Mouse (Mus musculus) hematopoietic stem cell, adult 5-6 weeks (primary cell): ENCODE data around the gene Kdm2a. TPM values are rescaled to one million over a fixed set of nuclear protein-coding genes. Genes with fewer than 3 reads are reported as not detected.

Source experiments
- ATAC-seq, 2 experiments: fragments of 125-278 bp in 1 of 2; replicated peaks in 1 of 2; 2 replicates each; pipeline ENCODE4 v1.8.0; 2016 to 2017; ENCODE audit warnings: inconsistent platforms in 2 of 2, mild to moderate bottlenecking in 2 of 2, moderate number of reproducible peaks in 2 of 2, low read depth in 1 of 2, moderate TSS enrichment in 1 of 2; ENCODE audit not compliant: low FRiP score in 2 of 2, poor library complexity in 2 of 2, severe bottlenecking in 2 of 2, insufficient read depth in 1 of 2, low TSS enrichment in 1 of 2
- total RNA-seq: library from RNA; stranded (forward); fragments of 172-1452, 232-1000 nt; gene quantifications from 2 replicates; pipeline ENCODE4 v1.2.3, GENCODE M21; 2017

The Kdm2a gene
- total RNA-seq, 1 experiment from 2014 or later: 95.0 TPM

DNA sequence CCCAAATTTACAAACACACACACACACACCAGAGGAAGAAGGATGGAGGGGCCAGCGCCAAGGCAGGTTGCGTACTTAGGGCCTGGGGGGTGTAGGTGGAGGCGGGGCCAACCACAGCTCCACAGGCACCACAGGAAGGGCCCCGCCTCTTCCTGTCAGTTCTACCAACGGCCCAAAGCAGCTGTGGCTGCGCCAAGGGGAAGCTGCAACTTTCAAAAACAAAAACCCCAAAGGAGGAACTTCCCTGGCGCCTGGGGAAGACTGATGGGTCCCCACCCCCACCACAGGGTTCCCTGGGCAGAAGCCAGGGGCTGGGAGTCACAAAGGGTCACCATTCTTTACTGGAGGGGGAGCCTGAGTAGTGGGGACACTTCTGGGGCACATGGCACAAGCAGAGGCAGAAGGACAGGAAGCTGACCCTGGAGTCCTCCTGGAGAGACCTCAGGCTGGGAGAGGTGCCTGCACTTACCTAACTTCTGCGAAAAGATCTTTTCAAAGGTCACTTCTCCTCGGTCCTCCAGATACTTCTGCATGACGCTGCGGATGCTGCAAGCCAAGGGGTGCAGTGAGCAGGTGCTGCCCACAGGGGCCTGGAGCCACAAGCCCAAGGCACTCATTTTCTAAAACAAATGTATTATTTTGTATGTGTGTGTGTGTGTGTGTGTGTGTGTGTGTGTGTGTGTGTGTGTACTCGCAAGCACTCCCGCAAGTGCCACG, 103.5 kb downstream of the Kdm2a start:
- ATAC-seq: peak; percentile 88 to 91

DNA sequence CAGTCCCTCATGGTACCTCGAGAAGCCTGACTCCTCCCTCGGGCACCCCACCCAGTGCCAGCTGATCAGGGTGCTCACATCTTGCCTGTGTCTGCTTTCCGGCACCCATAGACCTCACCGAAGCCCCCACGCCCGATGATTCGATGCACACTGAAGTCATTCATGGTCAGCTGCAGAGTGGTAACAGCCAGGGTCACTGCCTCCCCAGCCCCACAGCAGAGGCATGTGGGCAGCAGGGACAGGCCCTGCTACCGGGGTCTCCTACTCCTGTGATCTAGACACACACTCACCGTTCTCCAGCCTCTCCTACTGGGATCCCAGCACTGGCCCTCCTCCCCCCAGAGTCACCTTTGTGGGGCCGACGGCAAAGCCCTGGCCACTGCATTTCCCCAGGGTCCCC, 106.9 kb downstream of the Kdm2a start:
- ATAC-seq: no peak

DNA sequence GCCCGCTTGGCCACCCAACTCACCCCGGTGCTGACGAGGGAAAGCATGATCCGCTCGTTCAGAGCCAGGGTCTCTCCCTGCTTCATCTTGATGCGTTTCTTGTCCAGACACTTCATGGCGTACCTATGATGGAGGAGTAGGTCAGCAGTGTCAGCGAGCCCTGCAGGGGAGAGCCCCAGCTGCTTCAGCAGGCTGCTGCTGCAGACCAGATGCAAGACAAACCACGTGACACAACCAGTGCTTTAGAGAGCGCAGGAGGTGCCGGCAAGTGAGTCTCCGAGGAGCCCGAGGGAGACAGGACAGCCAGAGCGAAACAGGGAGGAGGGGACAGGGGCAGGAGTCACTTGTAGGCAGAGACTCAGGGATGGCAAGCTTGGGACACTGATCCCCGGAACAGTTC, 107.3 kb downstream of the Kdm2a start:
- ATAC-seq: no peak

DNA sequence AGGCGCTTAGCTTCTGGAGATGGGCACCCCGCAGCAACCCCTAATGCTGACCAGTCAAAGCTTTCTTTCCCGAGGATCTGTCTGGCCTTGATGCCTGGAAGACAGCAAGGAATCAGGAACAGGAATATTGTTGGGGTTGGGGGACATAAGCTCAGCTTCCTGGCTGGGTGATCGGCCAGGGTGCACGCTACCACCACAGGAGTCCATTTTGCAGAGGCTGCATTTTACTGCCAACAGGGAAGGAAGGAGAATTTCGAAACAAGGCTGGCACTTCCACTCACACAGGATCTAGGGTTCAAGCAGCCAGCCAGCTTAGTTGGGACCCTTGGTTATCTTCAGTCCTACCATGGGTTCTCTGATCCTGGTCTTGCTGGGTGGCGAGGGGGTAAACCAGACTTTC, 114.4 kb downstream of the Kdm2a start:
- no peak for ATAC-seq

DNA sequence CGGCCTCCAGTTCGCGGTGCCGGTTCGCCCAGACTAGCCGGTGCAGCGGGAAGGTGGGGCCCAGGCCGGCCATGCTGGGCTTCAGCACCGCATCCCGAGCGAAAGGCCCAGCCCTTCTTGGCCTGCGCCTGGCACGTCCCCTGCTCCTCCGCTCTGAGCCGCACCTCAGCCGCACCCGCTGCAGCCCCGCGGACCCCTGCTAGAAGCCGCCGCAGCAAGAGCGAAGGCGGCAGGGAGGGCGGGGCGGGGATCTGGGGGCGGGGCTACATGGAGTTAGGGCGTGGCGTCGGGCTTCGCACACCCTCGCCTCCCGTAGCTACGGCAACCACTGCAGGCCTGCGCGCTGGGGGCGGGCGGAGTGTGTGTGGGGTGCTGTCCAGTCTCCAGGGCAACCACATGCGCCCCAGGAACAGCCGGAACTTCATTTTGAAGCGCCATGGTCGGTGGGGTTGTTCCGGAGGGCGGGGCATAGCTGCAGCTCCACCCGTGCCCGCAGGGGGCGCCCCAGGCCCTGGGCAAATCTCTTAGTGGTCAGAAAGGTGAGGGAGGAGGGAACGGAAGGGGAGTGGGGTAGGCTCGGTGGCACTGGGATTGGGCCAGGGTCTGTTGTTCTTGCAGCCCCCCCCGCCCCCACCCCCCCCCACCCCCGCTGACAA, 115.1 kb downstream of the Kdm2a start, which contains the start of gene Ankrd13d:
Gene Ankrd13d (minus strand): TSS at position 240 of the 656 bp plus-strand sequence.
- peak; percentile 92 to 93 for ATAC-seq

DNA sequence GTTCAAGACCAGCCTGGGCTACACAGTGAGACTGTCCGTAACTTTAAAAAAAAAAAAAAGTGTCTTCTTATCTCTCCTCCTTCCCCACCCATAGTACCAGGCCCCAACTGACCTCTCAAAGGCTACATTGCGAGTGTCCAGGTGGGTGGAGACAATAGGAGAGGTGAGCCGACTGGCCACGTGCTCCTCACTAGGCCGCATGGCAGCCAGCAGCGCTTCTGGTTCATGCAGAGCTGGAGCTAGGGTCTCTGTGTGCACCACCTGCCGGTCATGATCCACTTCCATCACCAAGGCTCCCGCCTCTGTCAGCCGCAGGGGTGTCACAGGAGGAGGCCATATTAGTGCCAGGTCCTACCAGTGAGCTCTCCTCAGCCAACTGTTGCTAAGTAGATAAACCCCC, 117.7 kb downstream of the Kdm2a start:
- ATAC-seq: no peak

DNA sequence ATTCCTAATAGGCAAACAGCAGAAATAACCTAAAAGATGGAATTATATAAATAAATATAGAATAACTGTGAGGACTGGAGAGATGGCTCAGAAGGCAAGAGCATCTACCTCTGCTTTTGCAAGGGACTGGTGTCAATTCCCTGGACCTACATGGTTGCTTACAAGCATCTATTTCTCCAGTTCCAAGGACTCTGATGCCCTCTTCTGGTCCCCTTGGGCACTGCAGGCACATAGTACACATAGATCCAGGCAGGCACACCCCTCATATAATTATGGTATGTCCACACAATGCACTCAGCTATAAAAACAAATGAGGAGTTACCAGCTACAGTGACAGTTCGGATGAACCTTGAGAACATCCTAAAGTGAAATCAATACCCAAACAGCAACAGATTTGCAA, 118.6 kb downstream of the Kdm2a start:
- no peak for ATAC-seq

DNA sequence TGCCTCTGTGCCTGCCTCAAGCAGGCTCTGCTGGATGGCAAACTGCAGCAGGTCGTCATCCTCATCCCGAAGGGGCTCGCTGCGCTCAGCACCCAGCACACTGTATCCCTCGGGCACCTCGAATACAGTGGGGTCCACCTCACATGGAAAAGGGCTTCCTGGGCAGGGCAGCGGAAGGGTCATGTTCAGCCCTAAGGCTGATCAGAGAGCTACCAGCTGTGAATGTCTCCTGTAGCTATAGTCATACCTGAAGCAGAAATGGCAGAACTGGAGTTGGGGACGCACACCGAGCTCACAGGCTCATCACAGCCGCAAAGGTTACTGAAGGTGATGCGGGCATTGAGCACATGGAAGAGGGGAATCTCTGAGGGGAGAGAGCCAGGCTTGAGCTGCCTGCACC, 127.1 kb downstream of the Kdm2a start:
- no peak for ATAC-seq

DNA sequence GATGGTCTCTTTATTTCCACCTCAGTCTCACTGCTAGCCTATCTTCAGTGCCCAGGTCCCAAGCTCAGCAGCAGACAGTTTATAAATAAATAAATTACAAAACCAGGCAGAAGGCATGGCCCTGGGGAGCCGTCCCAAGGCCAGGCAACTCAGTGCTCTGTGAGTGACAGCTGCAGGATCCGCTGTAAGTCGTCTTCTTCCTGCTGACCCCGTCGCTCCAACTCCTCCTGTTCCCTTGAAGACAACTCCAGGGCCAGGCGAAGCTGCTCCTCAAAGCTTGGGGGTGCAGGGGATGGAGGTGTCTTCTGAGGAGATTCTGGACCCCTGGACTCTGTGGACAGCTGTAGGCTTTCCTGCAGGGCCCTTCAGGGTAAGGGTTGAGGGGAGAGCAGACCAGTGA, 127.9 kb downstream of the Kdm2a start:
- ATAC-seq: no peak

DNA sequence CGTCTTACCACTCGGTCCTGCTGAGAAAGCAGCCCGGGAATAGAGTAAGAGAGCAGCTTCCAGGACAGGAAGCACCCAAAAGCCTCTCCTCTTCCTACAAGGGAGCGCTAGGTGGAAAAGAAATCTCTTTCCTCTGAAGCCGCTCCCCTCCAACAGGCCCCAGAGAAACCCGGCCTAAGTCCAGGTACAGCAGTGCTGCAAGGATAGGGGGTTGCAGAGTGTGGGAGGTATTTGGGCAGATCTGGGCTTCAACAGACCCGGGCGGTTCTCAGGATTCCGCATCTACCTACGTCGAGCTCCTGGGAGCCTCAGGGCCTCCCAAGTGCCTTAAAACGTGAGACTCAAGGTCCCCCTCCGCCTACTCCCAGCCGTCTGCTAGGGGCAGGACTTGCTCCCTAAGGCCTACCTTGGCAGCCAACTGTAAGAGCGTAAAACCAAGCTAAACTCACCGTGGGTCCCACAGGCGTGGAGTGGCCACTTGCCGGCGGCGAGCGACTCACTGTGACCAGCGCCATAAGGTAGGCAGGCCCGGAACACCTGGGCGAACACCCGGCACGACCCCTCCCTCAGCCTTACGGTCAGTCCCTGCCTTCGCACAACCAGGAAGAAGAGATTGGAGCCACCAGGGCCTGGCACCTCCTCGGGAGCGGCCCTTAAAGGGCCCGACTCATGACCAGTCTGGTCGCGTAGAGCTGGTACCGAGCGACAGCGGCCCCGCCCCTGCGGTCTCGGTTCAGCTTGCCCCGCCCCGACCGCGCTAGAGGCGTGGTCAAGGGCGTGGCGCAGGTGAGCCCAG, 129.3 kb downstream of the Kdm2a start, which contains the start of gene Ssh3:
Gene Ssh3 (minus strand): TSS at position 615 of the 796 bp plus-strand sequence.
- peak; percentile 81 to 83 for ATAC-seq

DNA sequence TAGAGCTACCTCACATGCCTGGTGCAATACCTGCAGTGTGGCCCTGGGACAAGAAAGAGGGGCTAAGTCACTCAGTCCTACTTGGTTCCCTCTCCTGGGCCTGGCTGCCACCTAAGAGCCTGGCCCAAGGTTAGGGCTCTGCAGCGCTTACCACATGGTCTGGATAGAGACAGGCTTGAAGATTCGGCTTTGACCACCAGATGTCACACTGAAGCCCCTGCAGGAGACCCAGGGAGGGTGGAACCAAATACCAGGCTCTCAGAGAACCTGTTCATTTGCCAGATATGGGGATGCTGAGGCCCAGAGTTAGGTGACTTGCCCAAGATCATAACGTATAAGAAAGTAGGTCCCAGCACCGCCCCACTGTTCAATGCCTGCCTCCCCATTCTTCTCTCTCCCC, 132.1 kb downstream of the Kdm2a start:
- ATAC-seq: no peak

Other genes starting within 250 kb of the Kdm2a start
- 66.9 and 109 TPM in 2 replicates for gene Coro1b, start 249.7 kb downstream of the Kdm2a start, total RNA-seq
- gene Ptprcap, start 244.7 kb downstream of the Kdm2a start, total RNA-seq: 229 and 295 TPM in 2 replicates
- 16.2 and 18.8 TPM in 2 replicates for gene Rps6kb2, start 234.9 kb downstream of the Kdm2a start, total RNA-seq
- 11.2 and 16.2 TPM in 2 replicates for gene Carns1, start 222.8 kb downstream of the Kdm2a start, total RNA-seq
- gene Tbc1d10c, start 207.0 kb downstream of the Kdm2a start, total RNA-seq: 59.8 and 70.8 TPM in 2 replicates
- gene Ppp1ca, start 206.2 kb downstream of the Kdm2a start, total RNA-seq: 384 and 392 TPM in 2 replicates
- gene Rad9a, start 196.6 kb downstream of the Kdm2a start, total RNA-seq: 16.4 and 17.3 TPM in 2 replicates
- gene Clcf1, start 184.0 kb downstream of the Kdm2a start, total RNA-seq: 12.8 and 17.3 TPM in 2 replicates
- gene AC109138.7, start 183.9 kb downstream of the Kdm2a start, total RNA-seq: not detected in 2 replicates
- gene Pold4, start 166.4 kb downstream of the Kdm2a start, total RNA-seq: 61.0 and 88.8 TPM in 2 replicates
- 23.2 and 32.7 TPM in 2 replicates for gene Ssh3, start 129.1 kb downstream of the Kdm2a start, total RNA-seq
- 6.0 and 6.6 TPM in 2 replicates for gene Ankrd13d, start 115.1 kb downstream of the Kdm2a start, total RNA-seq
- 147 and 234 TPM in 2 replicates for gene Grk2, start 92.1 kb downstream of the Kdm2a start, total RNA-seq
- gene Rhod, start 41.1 kb upstream of the Kdm2a start, total RNA-seq: 2.4 and 2.7 TPM in 2 replicates
- not detected in 2 replicates for gene Syt12, start 79.2 kb upstream of the Kdm2a start, total RNA-seq
- not detected in 2 replicates for gene 2010003K11Rik, start 100.3 kb upstream of the Kdm2a start, total RNA-seq
- 1.2 TPM in 2 replicates for gene Pcx, start 112.2 kb upstream of the Kdm2a start, total RNA-seq
- 4.3 and 4.8 TPM in 2 replicates for gene Lrfn4, start 217.4 kb upstream of the Kdm2a start, total RNA-seq
- 17.1 and 24.6 TPM in 2 replicates for gene Rce1, start 227.4 kb upstream of the Kdm2a start, total RNA-seq